Mouse (Mus musculus): ENCODE data around the gene Kcnk6.
"Not testable (repeated sequence)": the region's sequence is repeated elsewhere in the genome, so short reads cannot be mapped to it uniquely, and the experiment has no call there.

Kcnk6 gene

GRCm38 (mm10) chr7:29211013-29211412 lies 21.3 kb downstream of the Kcnk6 start:
- DNase-seq (ENCODE audit: low spot score in 2 of 2) = peak in 1 of 2 experiments; percentile 69

GRCm38 (mm10) chr7:29202577-29202976 lies 29.7 kb downstream of the Kcnk6 start:
- DNase-seq (ENCODE audit: low spot score in 2 of 2) = no peak

- not testable (repeated sequence) for DNase-seq (ENCODE audit: low spot score in 2 of 2)
Observed at GRCm38 (mm10) chr7:29194230-29194629, 38.1 kb downstream of the Kcnk6 start.

GRCm38 (mm10) chr7:29181323-29181722 lies 51.0 kb downstream of the Kcnk6 start:
- DNase-seq (ENCODE audit: low spot score in 2 of 2) = not testable (repeated sequence)

- DNase-seq (ENCODE audit: low spot score in 2 of 2) = no peak
Observed at GRCm38 (mm10) chr7:29180854-29181236, 51.5 kb downstream of the Kcnk6 start.

GRCm38 (mm10) chr7:29180077-29180853 lies 52.0 kb downstream of the Kcnk6 start, which contains the start of gene Psmd8:
Psmd8 (minus strand) TSS chr7:29180701.
- DNase-seq (ENCODE audit: low spot score in 2 of 2) = peak; percentile 89 to 96

- peak in 1 of 2 experiments; percentile 25 for DNase-seq (ENCODE audit: low spot score in 2 of 2)
Observed at GRCm38 (mm10) chr7:29179323-29179722, 53.0 kb downstream of the Kcnk6 start.

- peak in 1 of 2 experiments; percentile 26 for DNase-seq (ENCODE audit: low spot score in 2 of 2)
Observed at GRCm38 (mm10) chr7:29178106-29178505, 54.2 kb downstream of the Kcnk6 start.

- DNase-seq (ENCODE audit: low spot score in 2 of 2) = no peak
Observed at GRCm38 (mm10) chr7:29172390-29173016, 59.8 kb downstream of the Kcnk6 start.
